Mouse (Mus musculus) kidney, embryonic 16.5 days (tissue): Measurements from ENCODE around the gene Rdh8. TPM values are rescaled to one million over a fixed set of nuclear protein-coding genes. Genes with fewer than 3 reads are reported as not detected.
"Not testable (repeated sequence)": the region's sequence is repeated elsewhere in the genome, so short reads cannot be mapped to it uniquely, and the experiment has no call there.

Experiments used
- ATAC-seq: fragments of 200-750 bp; cut with Nextera tagmentation; 2 replicates; pipeline ENCODE4 v1.8.0; 2017; ENCODE audit warnings: moderate TSS enrichment; ENCODE audit not compliant: low FRiP score, low TSS enrichment
- H3K27ac ChIP-seq: fragments of 300-500 bp; sonication (generic); 2 replicates; pipeline ENCODE4 v1.5.1; 2014; ENCODE audit warnings: low read length
- H3K27me3 ChIP-seq: fragments of 300-500 bp; sonication (generic); 2 replicates; pipeline ENCODE4 v1.6.1; 2014; ENCODE audit warnings: low read length, control low read depth, mixed read lengths; ENCODE audit not compliant: insufficient read depth
- H3K36me3 ChIP-seq: fragments of 300-500 bp; sonication (generic); 2 replicates; pipeline ENCODE4 v1.6.1; 2014; ENCODE audit warnings: low read length, control low read depth, mixed read lengths; ENCODE audit not compliant: insufficient read depth
- H3K4me1 ChIP-seq: fragments of 300-500 bp; sonication (generic); 2 replicates; pipeline ENCODE4 v1.6.1; 2014; ENCODE audit warnings: low read length, control low read depth, mixed read lengths; ENCODE audit not compliant: insufficient read depth
- H3K4me2 ChIP-seq: fragments of 300-500 bp; sonication (generic); replicated peaks from 2 replicates; pipeline ENCODE4 v1.6.1; 2014; ENCODE audit warnings: low read depth, low read length
- H3K4me3 ChIP-seq: fragments of 300-500 bp; sonication (generic); 2 replicates; pipeline ENCODE4 v1.5.1; 2014; ENCODE audit warnings: mild to moderate bottlenecking, low read length
- H3K9ac ChIP-seq: fragments of 300-500 bp; sonication (generic); replicated peaks from 2 replicates; pipeline ENCODE4 v1.6.1; 2014; ENCODE audit warnings: low read length
- H3K9me3 ChIP-seq: fragments of 300-500 bp; sonication (generic); 2 replicates; pipeline ENCODE4 v1.6.1; 2016; ENCODE audit warnings: low read length, control low read depth
- WGBS: fragments of 180-500 bp; shearing (Covaris S2); extraction: QIAGEN DNeasy Blood & Tissue Kit; methylation state at CpG from one replicate; pipeline ENCODE4 v1.1.7; 2014; 5-methylcytosine and 5-hydroxymethylcytosine counted together
- polyA plus RNA-seq: library from polyadenylated mRNA; unstranded; fragments of >200 nt; fragmentation: Nextera tagmentation; extraction: Ambion mirVana; gene quantifications from 2 replicates; pipeline ENCODE4 v1.2.1, GENCODE M21; 2015

The Rdh8 gene
- polyA plus RNA-seq, 1 experiment from 2014 or later, result not detected

GRCm38 (mm10) chr9:20830901-20831643 is 12.8 kb downstream of the Rdh8 start:
- 17% methylated on average over 19 of the region's 19 CpGs for WGBS
- Histone ChIP-seq H3K4me2 (no peak overlapping the region), H3K9ac (no peak overlapping the region), H3K9me3 (no peaks in the 10 kb centered on the region), H3K4me3 (no peak overlapping the region), H3K27me3 (no peaks in the 10 kb centered on the region), H3K4me1 (0 out of 2 replicates have a peak, but pooled peaks cover 2% of the 10 kb centered on the region), H3K27ac (no peak overlapping the region), H3K36me3 (no peaks in the 10 kb centered on the region)
- ATAC-seq, result peak; percentile 95

- Histone ChIP-seq H3K27ac (no peak overlapping the region), H3K9ac (no peak overlapping the region), H3K4me3 (no peak overlapping the region), H3K27me3 (no peaks in the 10 kb centered on the region), H3K36me3 (no peaks in the 10 kb centered on the region), H3K4me1 (0 out of 2 replicates have a peak, but pooled peaks cover 2% of the 10 kb centered on the region), H3K4me2 (no peak overlapping the region), H3K9me3 (no peaks in the 10 kb centered on the region)
- ATAC-seq, result no peak
- WGBS, result 76% methylated on average over 1 of the region's 1 CpGs
Observed at GRCm38 (mm10) chr9:20834881-20835280, 16.6 kb downstream of the Rdh8 start.

GRCm38 (mm10) chr9:20835431-20835954 is 17.2 kb downstream of the Rdh8 start:
- ATAC-seq, H3K9ac ChIP-seq, H3K4me3 ChIP-seq, H3K9me3 ChIP-seq, H3K4me1 ChIP-seq, H3K27ac ChIP-seq, H3K27me3 ChIP-seq, H3K4me2 ChIP-seq, H3K36me3 ChIP-seq: not testable (repeated sequence)
- 85% methylated on average over 9 of the region's 11 CpGs for WGBS

GRCm38 (mm10) chr9:20837184-20837947 is 19.1 kb downstream of the Rdh8 start:
- Histone ChIP-seq H3K4me3 (no peak overlapping the region), H3K9ac (no peak overlapping the region), H3K4me1 (no peaks in the 10 kb centered on the region), H3K27me3 (no peaks in the 10 kb centered on the region), H3K4me2 (no peak overlapping the region), H3K9me3 (no peaks in the 10 kb centered on the region), H3K27ac (no peak overlapping the region), H3K36me3 (no peaks in the 10 kb centered on the region)
- WGBS, result 82% methylated on average over 9 of the region's 9 CpGs
- ATAC-seq, result no peak

GRCm38 (mm10) chr9:20838931-20839330 is 20.6 kb downstream of the Rdh8 start:
- Histone ChIP-seq H3K4me2 (no peak overlapping the region), H3K4me3 (no peak overlapping the region), H3K9ac (no peak overlapping the region), H3K4me1 (no peaks in the 10 kb centered on the region), H3K36me3 (no peaks in the 10 kb centered on the region), H3K9me3 (no peaks in the 10 kb centered on the region), H3K27ac (no peak overlapping the region), H3K27me3 (no peaks in the 10 kb centered on the region)
- no peak for ATAC-seq
- 65% methylated on average over 6 of the region's 6 CpGs for WGBS

- Histone ChIP-seq H3K27me3 (no peaks in the 10 kb centered on the region), H3K4me1 (no peaks in the 10 kb centered on the region), H3K36me3 (no peaks in the 10 kb centered on the region), H3K4me3 (no peak overlapping the region), H3K9me3 (no peaks in the 10 kb centered on the region), H3K4me2 (no peak overlapping the region), H3K9ac (no peak overlapping the region), H3K27ac (no peak overlapping the region)
- WGBS, result 65% methylated on average over 4 of the region's 4 CpGs
- ATAC-seq, result no peak
Observed at GRCm38 (mm10) chr9:20842211-20842610, 23.9 kb downstream of the Rdh8 start.

GRCm38 (mm10) chr9:20842670-20843069 is 24.4 kb downstream of the Rdh8 start:
- WGBS, result 24% methylated on average over 2 of the region's 2 CpGs
- H3K27ac ChIP-seq, result no peak overlapping the region
- H3K4me3 ChIP-seq, result no peak overlapping the region
- H3K9me3 ChIP-seq, result no peaks in the 10 kb centered on the region
- no peak for ATAC-seq
- no peak overlapping the region for H3K9ac ChIP-seq
- no peaks in the 10 kb centered on the region for H3K36me3 ChIP-seq
- H3K4me1 ChIP-seq, result no peaks in the 10 kb centered on the region
- H3K4me2 ChIP-seq, result no peak overlapping the region
- H3K27me3 ChIP-seq, result no peaks in the 10 kb centered on the region

- no peak for ATAC-seq
- H3K4me1 ChIP-seq, result no peaks in the 10 kb centered on the region
- no peaks in the 10 kb centered on the region for H3K9me3 ChIP-seq
- no peaks in the 10 kb centered on the region for H3K36me3 ChIP-seq
- no peak overlapping the region for H3K4me2 ChIP-seq
- H3K27ac ChIP-seq, result no peak overlapping the region
- no peaks in the 10 kb centered on the region for H3K27me3 ChIP-seq
- WGBS, result 88% methylated on average over 2 of the region's 2 CpGs
- H3K9ac ChIP-seq, result no peak overlapping the region
- no peak overlapping the region for H3K4me3 ChIP-seq
Observed at GRCm38 (mm10) chr9:20850179-20850578, 31.9 kb downstream of the Rdh8 start.

- no peaks in the 10 kb centered on the region for H3K36me3 ChIP-seq
- WGBS, result 3% methylated on average over 6 of the region's 6 CpGs
- H3K27ac ChIP-seq, result no peak overlapping the region
- H3K9ac ChIP-seq, result no peak overlapping the region
- no peaks in the 10 kb centered on the region for H3K27me3 ChIP-seq
- H3K4me2 ChIP-seq, result no peak overlapping the region
- no peak overlapping the region for H3K4me3 ChIP-seq
- H3K4me1 ChIP-seq, result no peaks in the 10 kb centered on the region
- no peaks in the 10 kb centered on the region for H3K9me3 ChIP-seq
- peak; percentile 46; the same call in 1 of the 2 replicates for ATAC-seq
Observed at GRCm38 (mm10) chr9:20857131-20857530, 38.8 kb downstream of the Rdh8 start.

GRCm38 (mm10) chr9:20859926-20860325 is 41.6 kb downstream of the Rdh8 start:
- no peak for ATAC-seq
- Histone ChIP-seq H3K36me3 (no peaks in the 10 kb centered on the region), H3K4me3 (no peak overlapping the region), H3K9me3 (no peaks in the 10 kb centered on the region), H3K4me1 (no peaks in the 10 kb centered on the region), H3K4me2 (no peak overlapping the region), H3K9ac (no peak overlapping the region), H3K27ac (no peak overlapping the region), H3K27me3 (no peaks in the 10 kb centered on the region)
- WGBS, result 44% methylated on average over 6 of the region's 6 CpGs
